Mouse (Mus musculus) ES-Bruce4 (cell line): Measurements from ENCODE around the gene Med10. TPM values are rescaled to one million over a fixed set of nuclear protein-coding genes. Genes with fewer than 3 reads are reported as not detected.

ENCODE experiments used
- H3K27ac ChIP-seq: 2 replicates; pipeline ENCODE4 v1.5.1; 2012; ENCODE audit warnings: low read length, inconsistent platforms; ENCODE audit not compliant: insufficient read depth
- H3K27me3 ChIP-seq: 2 replicates; pipeline ENCODE4 v1.6.1; 2012; ENCODE audit warnings: mild to moderate bottlenecking, low read length, inconsistent platforms; ENCODE audit not compliant: control insufficient read depth, poor library complexity, insufficient read depth, severe bottlenecking
- H3K36me3 ChIP-seq: 2 replicates; pipeline ENCODE4 v1.6.1; 2012; ENCODE audit warnings: inconsistent platforms, mild to moderate bottlenecking, low read length, moderate library complexity; ENCODE audit not compliant: control insufficient read depth, poor library complexity, insufficient read depth, severe bottlenecking
- H3K4me1 ChIP-seq: one replicate; pipeline ENCODE4 v1.8.1; 2011; ENCODE audit warnings: low read length; ENCODE audit not compliant: control insufficient read depth, insufficient read depth
- H3K4me3 ChIP-seq: 2 replicates; pipeline ENCODE4 v1.5.1; 2011; ENCODE audit warnings: low read depth, mild to moderate bottlenecking, low read length
- H3K9ac ChIP-seq: 2 replicates; pipeline ENCODE4 v1.6.1; 2012; ENCODE audit warnings: low read depth, mild to moderate bottlenecking, inconsistent platforms; ENCODE audit not compliant: poor library complexity, severe bottlenecking
- H3K9me3 ChIP-seq: replicated peaks from 2 replicates; pipeline ENCODE4 v1.6.1; 2012; ENCODE audit warnings: mild to moderate bottlenecking, low read length, inconsistent platforms; ENCODE audit not compliant: control insufficient read depth, poor library complexity, insufficient read depth, severe bottlenecking
- CTCF ChIP-seq: IDR thresholded peaks from one replicate; pipeline ENCODE4 v1.8.1; 2011; ENCODE audit warnings: low read depth, low read length
- EP300 ChIP-seq: IDR thresholded peaks from 2 replicates; pipeline ENCODE4 v1.6.1; 2011; ENCODE audit warnings: low read depth, low read length; ENCODE audit not compliant: insufficient read depth
- POLR2A ChIP-seq: IDR thresholded peaks from one replicate; pipeline ENCODE4 v1.8.1; 2011; ENCODE audit warnings: low read length; ENCODE audit not compliant: insufficient read depth
- polyA plus RNA-seq: library from polyadenylated mRNA; stranded (reverse); fragments of >200 nt; gene quantifications from 2 replicates; pipeline ENCODE4 v1.2.4, GENCODE M21; 2011; ENCODE audit warnings: low read depth; ENCODE audit not compliant: missing spikeins, insufficient read depth, insufficient read length

Gene Med10
- polyA plus RNA-seq, 1 experiment = 45.1 TPM

- Histone ChIP-seq H3K27ac (no peak overlapping the region), H3K27me3 (no peaks in the 10 kb centered on the region), H3K9ac (no peak overlapping the region), H3K36me3 (no peaks in the 10 kb centered on the region), H3K4me3 (no peak overlapping the region), H3K4me1 (no peaks in the 10 kb centered on the region), H3K9me3 (no peaks in the 10 kb centered on the region)
- TF ChIP-seq EP300 = no peak
- no peak for TF ChIP-seq CTCF
- TF ChIP-seq POLR2A = no peak
Measured at GRCm38 (mm10) chr13:69864911-69865310, 62.7 kb downstream of the Med10 start.

Other genes starting within 250 kb of the Med10 start
- gene Srd5a1, start 191.0 kb upstream of the Med10 start, polyA plus RNA-seq = 7.3 and 7.4 TPM in 2 replicates
- gene Ube2ql1, start 62.5 kb upstream of the Med10 start, polyA plus RNA-seq = 1.0 and 1.5 TPM in 2 replicates